Mouse (Mus musculus): ENCODE measurements at regions not wholly inside any gene's neighbourhood (a gene's known extent, or its start where the extent isn't known, plus 50 kb on each side); places are given as distances from the start of the nearest gene placed in this dataset.

- DNase-seq: no peak
Observed at GRCm38 (mm10) chr2:96234613-96235012, 83.4 kb upstream of the Lrrc4c start.

GRCm38 (mm10) chr2:96239246-96239645, 78.7 kb upstream of the Lrrc4c start:
- DNase-seq: no peak

DNA sequence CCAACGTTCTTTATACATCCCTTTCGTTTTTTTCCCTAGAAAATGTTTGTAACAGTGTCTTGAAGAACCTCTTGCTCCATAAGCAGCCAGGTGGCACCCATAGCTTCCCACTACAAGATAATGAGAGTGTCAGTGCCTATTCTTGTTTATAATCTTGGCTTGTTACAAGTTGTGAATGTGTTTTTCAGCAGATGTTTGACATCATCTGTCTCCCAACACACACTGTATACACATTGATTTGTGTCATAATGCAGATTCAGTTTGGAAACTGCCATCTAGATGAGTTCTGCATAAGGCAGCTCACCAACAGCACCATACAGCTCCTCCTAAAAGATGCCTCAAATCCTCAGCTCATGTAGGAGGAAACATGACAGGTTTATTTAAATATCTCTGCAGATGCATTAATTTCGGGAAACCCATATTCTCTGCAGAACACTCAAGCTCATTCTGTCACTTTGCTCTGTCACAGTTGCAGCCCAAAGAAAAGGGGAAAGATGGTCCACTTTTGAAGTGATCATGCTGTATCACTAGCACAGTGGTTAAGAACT, 77.4 kb upstream of the Lrrc4c start:
- DNase-seq: peak; percentile 6

GRCm38 (mm10) chr2:96253661-96254060, 64.3 kb upstream of the Lrrc4c start:
- DNase-seq: no peak

- DNase-seq: no peak
Observed at GRCm38 (mm10) chr2:96256491-96256890, 61.5 kb upstream of the Lrrc4c start.
